Mouse (Mus musculus) thymus, postnatal 4 days (tissue): Measurements from ENCODE around the gene Gbp2b.
"Not testable (repeated sequence)": the region's sequence is repeated elsewhere in the genome, so short reads cannot be mapped to it uniquely, and the experiment has no call there.

Source experiments
- DNase-seq: peaks from one replicate; pipeline ENCODE4 v3.0.0; 2021

Gbp2b gene

GRCm38 (mm10) chr3:142620956-142621562, 26.4 kb downstream of the Gbp2b start:
- DNase-seq: peak; percentile 15

GRCm38 (mm10) chr3:142630385-142630784, 35.7 kb downstream of the Gbp2b start:
- no peak for DNase-seq

- peak; percentile 87 for DNase-seq
Measured at GRCm38 (mm10) chr3:142640201-142640600, 45.6 kb downstream of the Gbp2b start.

DNA sequence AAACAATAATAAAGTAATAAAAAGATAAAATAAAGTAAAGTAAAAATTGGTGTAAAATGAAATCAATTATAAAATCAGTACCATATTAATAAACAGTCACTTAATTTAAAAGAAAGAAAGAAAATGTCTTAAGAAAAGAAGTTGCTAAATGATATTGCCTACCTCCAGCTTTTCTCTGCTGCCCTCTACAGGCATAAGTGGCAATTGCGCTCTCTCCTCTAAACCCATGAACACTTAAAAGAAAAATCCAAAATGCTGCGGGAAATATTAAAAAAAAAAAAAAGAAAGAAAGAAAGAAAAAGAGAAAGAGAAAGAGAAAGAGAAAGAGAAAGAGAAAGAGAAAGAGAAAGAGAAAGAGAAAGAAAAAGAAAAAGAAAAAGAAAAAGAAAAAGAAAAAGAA, 51.3 kb downstream of the Gbp2b start:
- peak; percentile 83 for DNase-seq

DNA sequence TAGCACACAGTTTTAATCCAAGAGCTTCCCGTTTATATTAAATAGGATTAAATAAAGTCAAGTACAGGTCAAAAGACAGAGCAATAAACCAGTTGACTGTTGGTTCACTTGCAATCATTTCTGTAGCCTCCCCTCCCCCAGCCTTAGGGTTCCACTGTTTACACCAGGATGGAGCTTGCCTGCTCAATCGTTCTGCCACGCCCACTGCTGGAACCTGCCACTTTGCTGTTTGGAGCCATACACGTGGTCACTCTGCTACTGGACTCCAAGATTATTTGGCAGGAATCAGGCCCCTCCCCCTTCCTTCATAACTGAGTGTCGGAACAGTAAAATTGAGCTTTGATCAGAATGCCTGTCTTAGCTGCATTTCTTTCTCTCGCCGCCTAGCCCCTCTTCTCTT, 53.2 kb downstream of the Gbp2b start:
- DNase-seq: not testable (repeated sequence)

- DNase-seq: no peak
Measured at GRCm38 (mm10) chr3:142650205-142650604, 55.6 kb downstream of the Gbp2b start.

DNA sequence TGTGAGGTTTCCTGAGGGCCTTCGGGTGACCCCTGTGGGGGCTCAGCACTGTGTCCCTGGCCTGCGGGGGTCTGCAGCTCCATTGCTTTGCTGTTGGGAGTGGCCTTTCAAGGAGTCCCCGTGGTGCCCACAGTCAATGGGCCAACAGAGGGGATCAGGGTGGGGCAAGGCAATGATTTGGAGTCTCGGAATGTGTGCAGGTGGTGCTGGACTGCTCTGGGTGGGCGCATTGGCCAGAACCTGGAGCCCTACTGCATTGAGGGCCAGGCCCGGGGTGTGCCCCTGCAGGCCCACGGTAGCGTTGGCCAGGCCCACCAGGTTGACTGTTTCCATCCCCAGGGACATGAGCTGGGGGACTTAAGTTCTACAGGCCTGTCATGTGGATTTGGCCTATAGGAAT, 70.1 kb downstream of the Gbp2b start:
- no peak for DNase-seq
